Mouse (Mus musculus) frontal cortex, adult 2 months (tissue): ENCODE data around the gene Crygd. TPM values are rescaled to one million over a fixed set of nuclear protein-coding genes. Genes with fewer than 3 reads are reported as not detected.
A peak's percentile ranks its signal among the peaks of the same experiment; 100 is the strongest.

ENCODE experiments used
- DNase-seq, 2 experiments: peaks; one replicate each; pipeline ENCODE4 v3.0.0; 2022; ENCODE audit warnings: low spot score in 1 of 2; ENCODE audit errors: extremely low spot score in 1 of 2
- polyA plus RNA-seq: library from polyadenylated mRNA; depleted of rRNA; stranded (reverse); fragments of >200 nt; gene quantifications from 2 replicates; pipeline ENCODE4 v1.2.3, GENCODE M21; 2012; rRNA removed

The Crygd gene
- polyA plus RNA-seq, 1 experiment = not detected

GRCm38 (mm10) chr1:65046401-65047109 lies 16.7 kb downstream of the Crygd start:
- DNase-seq = peak; percentile 8 to 69

GRCm38 (mm10) chr1:65043433-65043832 lies 19.8 kb downstream of the Crygd start:
- no peak for DNase-seq

GRCm38 (mm10) chr1:65041837-65042236 lies 21.4 kb downstream of the Crygd start:
- no peak for DNase-seq

GRCm38 (mm10) chr1:65040806-65041205 lies 22.4 kb downstream of the Crygd start:
- DNase-seq = no peak

- DNase-seq = no peak
Measured at GRCm38 (mm10) chr1:65039679-65040078, 23.6 kb downstream of the Crygd start.

GRCm38 (mm10) chr1:65037542-65037941 lies 25.7 kb downstream of the Crygd start:
- no peak for DNase-seq

- no peak for DNase-seq
Measured at GRCm38 (mm10) chr1:65035513-65035912, 27.7 kb downstream of the Crygd start.

- no peak for DNase-seq
Measured at GRCm38 (mm10) chr1:65032641-65033040, 30.6 kb downstream of the Crygd start, which contains the start of gene Akr1cl. Akr1cl (minus strand) TSS chr1:65032759.

- no peak for DNase-seq
Measured at GRCm38 (mm10) chr1:65028206-65028605, 35.0 kb downstream of the Crygd start.

GRCm38 (mm10) chr1:65012726-65013125 lies 50.5 kb downstream of the Crygd start:
- no peak for DNase-seq

Other genes with a start within 250 kb of the Crygd start
- gene Plekhm3, start 106.6 kb downstream of the Crygd start, polyA plus RNA-seq = 13.3 and 15.1 TPM in 2 replicates
- not detected in 2 replicates for gene Akr1cl, start 30.7 kb downstream of the Crygd start, polyA plus RNA-seq
- not detected in 2 replicates for gene Cryge, start 12.3 kb downstream of the Crygd start, polyA plus RNA-seq
- gene Crygc, start 10.2 kb upstream of the Crygd start, polyA plus RNA-seq = not detected in 2 replicates
- gene Crygb, start 18.8 kb upstream of the Crygd start, polyA plus RNA-seq = not detected in 2 replicates
- 1.4 and 1.7 TPM in 2 replicates for gene Cryga, start 39.9 kb upstream of the Crygd start, polyA plus RNA-seq
- 0.99 and 1.9 TPM in 2 replicates for gene Gm28845, start 56.1 kb upstream of the Crygd start, polyA plus RNA-seq
- 7.1 and 9.2 TPM in 2 replicates for gene D630023F18Rik, start 59.8 kb upstream of the Crygd start, polyA plus RNA-seq
- gene Idh1, start 123.0 kb upstream of the Crygd start, polyA plus RNA-seq = 38.6 and 47.7 TPM in 2 replicates
- gene Pikfyve, start 123.2 kb upstream of the Crygd start, polyA plus RNA-seq = 12.1 and 13.9 TPM in 2 replicates
- 0.74 and 1.9 TPM in 2 replicates for gene Pth2r, start 218.6 kb upstream of the Crygd start, polyA plus RNA-seq